Mouse (Mus musculus): ENCODE measurements around the gene Olfr707. TPM values are rescaled to one million over a fixed set of nuclear protein-coding genes. Genes with fewer than 3 reads are reported as not detected.

Gene Olfr707
- polyA plus RNA-seq, 1 experiment from 2014 or later = not detected

Other genes with a start within 250 kb of the Olfr707 start
- not detected in 2 replicates for gene Olfr693, start 220.7 kb downstream of the Olfr707 start, polyA plus RNA-seq (2014; fragmentation: Nextera tagmentation; extraction: Ambion mirVana)
- gene Olfr694, start 209.4 kb downstream of the Olfr707 start, polyA plus RNA-seq (2014; fragmentation: Nextera tagmentation; extraction: Ambion mirVana) = not detected in 2 replicates
- not detected in 2 replicates for gene Olfr695, start 184.8 kb downstream of the Olfr707 start, polyA plus RNA-seq (2014; fragmentation: Nextera tagmentation; extraction: Ambion mirVana)
- not detected in 2 replicates for gene Olfr697, start 158.8 kb downstream of the Olfr707 start, polyA plus RNA-seq (2014; fragmentation: Nextera tagmentation; extraction: Ambion mirVana)
- not detected in 2 replicates for gene Olfr698, start 145.8 kb downstream of the Olfr707 start, polyA plus RNA-seq (2014; fragmentation: Nextera tagmentation; extraction: Ambion mirVana)
- not detected in 2 replicates for gene Olfr699, start 108.0 kb downstream of the Olfr707 start, polyA plus RNA-seq (2014; fragmentation: Nextera tagmentation; extraction: Ambion mirVana)
- gene Olfr700, start 92.4 kb downstream of the Olfr707 start, polyA plus RNA-seq (2014; fragmentation: Nextera tagmentation; extraction: Ambion mirVana) = not detected in 2 replicates
- not detected in 2 replicates for gene Olfr701, start 87.1 kb downstream of the Olfr707 start, polyA plus RNA-seq (2014; fragmentation: Nextera tagmentation; extraction: Ambion mirVana)
- gene Olfr702, start 67.3 kb downstream of the Olfr707 start, polyA plus RNA-seq (2014; fragmentation: Nextera tagmentation; extraction: Ambion mirVana) = not detected in 2 replicates
- not detected in 2 replicates for gene Olfr703, start 57.9 kb downstream of the Olfr707 start, polyA plus RNA-seq (2014; fragmentation: Nextera tagmentation; extraction: Ambion mirVana)
- gene Olfr704, start 38.1 kb downstream of the Olfr707 start, polyA plus RNA-seq (2014; fragmentation: Nextera tagmentation; extraction: Ambion mirVana) = not detected in 2 replicates
- gene Olfr705, start 24.4 kb downstream of the Olfr707 start, polyA plus RNA-seq (2014; fragmentation: Nextera tagmentation; extraction: Ambion mirVana) = not detected in 2 replicates
- gene Olfr706, start 13.1 kb downstream of the Olfr707 start, polyA plus RNA-seq (2014; fragmentation: Nextera tagmentation; extraction: Ambion mirVana) = not detected in 2 replicates
- not detected in 2 replicates for gene Olfr1532-ps1, start 6.8 kb upstream of the Olfr707 start, polyA plus RNA-seq (2014; fragmentation: Nextera tagmentation; extraction: Ambion mirVana)
- gene Olfr709-ps1, start 31.0 kb upstream of the Olfr707 start, polyA plus RNA-seq (2014; fragmentation: Nextera tagmentation; extraction: Ambion mirVana) = not detected in 2 replicates
- not detected in 2 replicates for gene Olfr710, start 47.1 kb upstream of the Olfr707 start, polyA plus RNA-seq (2014; fragmentation: Nextera tagmentation; extraction: Ambion mirVana)
- not detected in 2 replicates for gene Olfr6, start 62.7 kb upstream of the Olfr707 start, polyA plus RNA-seq (2014; fragmentation: Nextera tagmentation; extraction: Ambion mirVana)
- gene Olfr711, start 74.2 kb upstream of the Olfr707 start, polyA plus RNA-seq (2014; fragmentation: Nextera tagmentation; extraction: Ambion mirVana) = not detected in 2 replicates
- not detected in 2 replicates for gene Olfr2, start 104.8 kb upstream of the Olfr707 start, polyA plus RNA-seq (2014; fragmentation: Nextera tagmentation; extraction: Ambion mirVana)
- not detected in 2 replicates for gene Olfr713, start 129.9 kb upstream of the Olfr707 start, polyA plus RNA-seq (2014; fragmentation: Nextera tagmentation; extraction: Ambion mirVana)
- not detected in 2 replicates for gene Olfr714, start 169.7 kb upstream of the Olfr707 start, polyA plus RNA-seq (2014; fragmentation: Nextera tagmentation; extraction: Ambion mirVana)
- gene Olfr17, start 192.0 kb upstream of the Olfr707 start, polyA plus RNA-seq (2014; fragmentation: Nextera tagmentation; extraction: Ambion mirVana) = not detected in 2 replicates
- gene Olfr715b, start 209.1 kb upstream of the Olfr707 start, polyA plus RNA-seq (2014; fragmentation: Nextera tagmentation; extraction: Ambion mirVana) = not detected in 2 replicates
- gene Olfr715, start 229.8 kb upstream of the Olfr707 start, polyA plus RNA-seq (2014; fragmentation: Nextera tagmentation; extraction: Ambion mirVana) = not detected in 2 replicates
- gene Olfr716, start 237.1 kb upstream of the Olfr707 start, polyA plus RNA-seq (2014; fragmentation: Nextera tagmentation; extraction: Ambion mirVana) = not detected in 2 replicates

All from intestine, embryonic 14.5 days (tissue).